Mouse (Mus musculus) kidney, postnatal 14 days (tissue): Measurements from ENCODE around the gene Ap3b2.
"Not testable (repeated sequence)": the region's sequence is repeated elsewhere in the genome, so short reads cannot be mapped to it uniquely, and the experiment has no call there.

Source experiments
- DNase-seq: peaks from one replicate; pipeline ENCODE4 v3.0.0; 2022; ENCODE audit warnings: mixed read lengths

Ap3b2 gene

DNA sequence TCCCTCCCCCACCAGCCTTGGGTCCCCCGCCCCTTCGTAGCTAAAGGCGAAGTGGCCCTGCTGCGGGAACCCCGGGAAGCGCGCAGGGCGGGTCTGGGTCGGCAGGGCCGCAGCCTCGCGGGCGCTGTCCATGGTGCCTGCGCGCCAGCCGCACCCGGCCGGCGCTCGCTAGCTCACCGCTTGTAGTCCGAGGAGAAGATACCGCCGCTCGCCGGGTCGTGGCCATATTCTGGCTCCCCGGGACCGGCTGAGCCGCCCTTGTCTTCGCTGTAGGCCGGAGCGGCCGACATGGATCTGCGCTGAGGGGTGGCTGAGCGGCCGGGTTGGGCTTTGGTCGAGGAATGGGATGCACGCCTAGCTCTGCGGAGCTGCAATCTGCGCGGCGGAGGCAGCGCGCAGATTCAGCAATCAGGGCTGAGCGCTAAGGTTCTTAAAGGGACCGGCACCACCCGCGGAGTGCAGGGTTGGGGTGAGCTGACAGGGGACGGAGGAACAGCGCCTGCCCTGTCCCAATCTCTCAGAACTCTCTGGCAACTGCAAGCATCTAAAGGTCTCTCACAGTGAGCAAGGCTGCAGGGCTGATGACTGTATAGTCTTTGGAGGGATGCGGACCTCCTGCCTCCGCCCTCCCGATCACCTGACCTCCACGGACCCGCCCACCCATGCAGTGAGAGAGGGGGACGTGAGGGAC, at the start of gene Ap3b2:
Gene Ap3b2 (minus strand): TSS at position 595 of the 691 bp plus-strand sequence.
- DNase-seq = peak; percentile 75

DNA sequence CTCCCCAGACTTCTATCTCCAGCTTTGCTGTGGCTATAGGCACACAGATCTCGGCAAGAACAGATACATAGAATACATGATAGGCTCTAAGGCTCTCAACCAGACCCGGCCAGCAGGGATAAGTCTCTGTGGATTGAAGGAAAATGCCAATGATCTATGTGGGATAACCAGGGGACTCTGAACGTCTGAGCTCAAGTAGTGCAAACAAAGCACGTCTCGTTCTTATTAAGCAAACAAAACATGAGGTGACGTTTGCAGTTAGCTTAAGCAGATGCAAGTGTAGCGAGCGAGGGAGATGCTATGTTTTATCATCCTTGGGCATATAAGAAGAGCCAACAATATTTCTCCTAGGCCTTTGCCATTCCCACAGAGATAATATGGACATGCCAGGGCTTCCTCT, 49.2 kb upstream of the Ap3b2 start:
- no peak for DNase-seq

- peak; percentile 15 for DNase-seq
Observed at GRCm38 (mm10) chr7:81541924-81542524, 48.3 kb upstream of the Ap3b2 start.

DNA sequence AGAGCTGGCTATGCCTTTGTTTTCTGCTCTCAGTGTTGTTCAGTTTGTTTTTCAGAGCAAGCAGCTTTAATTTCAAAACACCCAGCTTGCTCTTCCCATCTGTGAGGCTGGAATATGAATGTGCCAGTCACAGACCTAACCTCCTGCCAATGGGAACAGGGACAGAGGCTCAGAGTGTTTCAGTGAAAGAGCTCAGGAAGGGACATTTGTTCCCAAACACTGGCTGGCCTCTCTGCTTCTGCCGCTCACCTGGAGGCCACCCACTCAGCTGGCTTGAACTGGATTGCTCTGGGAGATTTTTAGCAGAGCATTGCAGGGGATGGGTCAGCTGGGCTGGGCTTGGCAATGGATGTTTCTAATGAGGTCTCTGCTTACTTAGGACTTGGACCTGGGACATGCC, 47.3 kb upstream of the Ap3b2 start:
- no peak for DNase-seq

DNA sequence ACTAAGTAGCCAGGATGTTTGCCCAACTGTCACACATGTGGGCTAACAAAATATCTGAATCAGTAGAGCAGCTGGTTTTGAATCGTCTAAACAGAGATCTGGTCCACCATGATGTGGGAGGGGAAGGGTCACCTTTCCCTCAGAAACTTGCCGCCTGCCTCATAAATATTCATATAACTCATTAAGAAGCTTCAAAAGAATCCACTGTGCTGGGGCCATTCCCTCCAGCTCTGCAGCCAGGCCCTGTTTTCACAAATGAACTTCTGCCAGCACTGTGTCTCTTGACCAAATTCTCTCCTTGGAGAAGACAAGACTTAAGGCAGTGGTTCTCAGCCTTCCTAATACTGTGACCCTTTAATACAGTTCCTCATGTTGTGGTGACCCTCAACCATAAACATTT, 45.8 kb upstream of the Ap3b2 start:
- no peak for DNase-seq

- DNase-seq = peak; percentile 32
Observed at GRCm38 (mm10) chr7:81538070-81538675, 44.4 kb upstream of the Ap3b2 start.

DNA sequence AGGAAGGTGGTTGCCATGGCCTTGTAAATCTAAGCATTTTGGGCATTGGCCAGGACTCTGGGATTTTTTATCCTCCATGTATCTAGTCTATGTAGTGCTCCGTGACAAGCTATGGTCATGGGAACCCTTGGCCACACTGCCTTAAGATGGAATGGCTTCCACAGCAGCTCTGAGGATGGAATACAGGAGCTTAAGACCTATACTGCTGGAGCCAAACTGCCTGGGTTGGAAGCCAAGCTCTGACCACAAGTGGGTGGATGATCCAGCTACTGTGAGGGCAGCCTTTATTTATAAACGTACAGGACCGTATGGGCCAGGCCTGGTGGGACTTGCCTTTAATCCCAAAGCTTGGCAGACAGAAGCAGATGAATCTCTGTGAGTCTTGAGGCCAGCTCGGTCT, 42.8 kb upstream of the Ap3b2 start:
- no peak for DNase-seq

DNA sequence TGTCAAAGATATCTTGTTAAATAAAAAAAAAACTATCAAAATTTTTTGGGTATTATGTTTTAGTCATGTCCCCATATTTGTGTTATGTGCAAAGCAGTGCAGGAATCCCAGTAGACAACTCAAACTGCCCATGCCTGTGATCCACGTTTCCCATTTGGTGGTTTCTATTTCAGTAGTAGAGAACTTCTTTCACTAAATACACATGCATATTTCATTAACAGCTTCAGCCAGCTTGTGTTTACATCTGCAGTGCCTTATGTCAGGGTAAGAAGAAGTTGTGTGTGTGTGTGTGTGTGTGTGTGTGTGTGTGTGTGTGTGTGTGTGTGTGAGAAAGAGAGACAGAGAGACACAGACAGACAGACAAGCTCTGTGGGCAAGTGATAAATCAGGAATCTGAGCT, 37.7 kb upstream of the Ap3b2 start:
- no peak for DNase-seq

DNA sequence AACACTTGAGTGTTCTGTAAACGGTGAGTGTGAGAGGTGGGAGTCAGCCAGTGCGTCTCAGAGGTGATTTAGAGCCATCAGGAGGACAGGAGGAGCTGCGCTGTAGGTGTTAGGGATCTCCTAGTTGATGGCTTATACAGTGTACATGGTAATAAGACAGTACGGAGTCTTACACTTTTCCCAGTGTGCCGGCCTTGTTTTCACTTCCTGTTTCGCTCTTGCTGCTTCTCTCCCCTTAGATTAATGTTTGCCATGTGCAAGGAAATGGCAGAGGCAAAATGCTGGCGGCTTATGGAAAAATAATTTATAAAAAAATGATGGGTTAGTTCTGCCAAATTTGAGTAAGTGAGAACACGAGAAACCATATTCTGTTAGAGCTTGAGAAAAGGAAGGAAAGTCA, 35.2 kb upstream of the Ap3b2 start:
- no peak for DNase-seq

- DNase-seq = no peak
Observed at GRCm38 (mm10) chr7:81523663-81524017, 29.9 kb upstream of the Ap3b2 start.

DNA sequence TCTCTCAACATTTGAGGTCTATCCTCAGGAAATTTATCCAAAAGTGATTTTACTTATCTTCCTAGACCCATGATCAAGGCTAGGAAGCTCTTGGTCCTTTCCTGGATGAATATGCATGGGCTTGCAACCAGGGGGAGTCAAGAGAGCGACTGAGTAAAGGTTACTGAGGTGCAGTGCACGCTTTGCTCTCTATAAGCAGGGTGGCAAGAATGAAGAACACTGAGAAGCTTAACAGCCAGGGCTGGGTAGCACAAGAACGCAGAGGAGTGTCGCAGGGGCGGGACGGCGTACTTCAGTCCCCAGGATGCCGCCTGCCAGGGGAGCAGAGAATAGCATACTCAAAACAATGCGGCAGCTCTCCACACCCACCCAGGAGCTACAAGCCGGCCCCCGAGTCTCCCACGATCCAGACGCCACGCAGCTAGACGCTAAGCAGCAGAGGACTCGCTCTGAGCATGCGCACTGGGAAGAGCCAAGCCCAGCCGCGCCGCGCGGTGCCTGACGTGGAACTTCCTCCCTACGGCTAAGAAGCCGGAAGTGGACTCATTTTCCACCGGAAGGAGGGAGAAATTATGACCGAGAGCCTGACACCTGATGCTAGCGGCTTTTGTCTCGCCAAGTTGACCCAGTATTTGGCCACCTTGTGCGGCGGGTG, 29.4 kb upstream of the Ap3b2 start:
- peak; percentile 92 for DNase-seq

DNA sequence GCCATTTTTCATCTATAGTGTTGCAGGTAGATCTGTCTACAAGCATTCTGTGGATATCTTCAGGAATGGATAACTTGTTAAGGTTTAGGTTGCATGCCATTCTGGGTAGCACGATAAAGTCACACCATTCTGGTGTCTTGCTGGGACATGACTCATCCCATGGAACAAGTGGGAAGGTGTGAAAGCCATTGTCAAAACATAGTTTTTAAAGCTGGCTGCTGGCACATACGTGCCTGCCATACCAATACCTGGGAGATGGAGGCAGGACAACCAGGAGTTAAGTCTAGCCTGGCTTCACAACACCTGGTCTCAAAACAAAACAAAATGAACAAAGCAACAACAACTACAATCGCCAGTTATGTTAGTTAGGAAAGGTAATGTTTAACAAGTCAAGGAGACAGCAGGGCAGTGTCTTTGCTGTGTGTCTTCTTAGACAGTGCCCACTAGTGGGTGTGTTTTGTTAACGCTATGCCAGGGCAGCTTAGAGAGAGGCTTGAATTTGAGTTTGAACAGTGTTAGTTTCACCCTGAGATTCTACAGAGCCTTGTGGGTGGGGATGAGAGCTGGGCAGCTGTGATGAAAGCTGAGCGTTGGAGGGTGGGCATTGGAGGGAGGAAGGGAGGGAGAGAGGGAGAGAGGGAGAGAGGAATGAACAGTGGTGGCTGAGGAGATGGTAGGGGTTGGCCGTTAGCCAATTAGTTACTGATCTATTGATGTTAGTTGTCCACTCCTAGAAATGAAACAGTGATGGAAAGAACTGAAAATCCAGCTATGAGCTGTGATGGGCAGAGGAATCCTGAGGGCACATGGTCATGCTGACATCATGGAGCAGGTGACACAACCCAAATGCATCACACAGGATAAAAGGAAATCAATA, 22.7 kb upstream of the Ap3b2 start:
- peak; percentile 20 for DNase-seq

- no peak for DNase-seq
Observed at GRCm38 (mm10) chr7:81514906-81515590, 21.3 kb upstream of the Ap3b2 start.

DNA sequence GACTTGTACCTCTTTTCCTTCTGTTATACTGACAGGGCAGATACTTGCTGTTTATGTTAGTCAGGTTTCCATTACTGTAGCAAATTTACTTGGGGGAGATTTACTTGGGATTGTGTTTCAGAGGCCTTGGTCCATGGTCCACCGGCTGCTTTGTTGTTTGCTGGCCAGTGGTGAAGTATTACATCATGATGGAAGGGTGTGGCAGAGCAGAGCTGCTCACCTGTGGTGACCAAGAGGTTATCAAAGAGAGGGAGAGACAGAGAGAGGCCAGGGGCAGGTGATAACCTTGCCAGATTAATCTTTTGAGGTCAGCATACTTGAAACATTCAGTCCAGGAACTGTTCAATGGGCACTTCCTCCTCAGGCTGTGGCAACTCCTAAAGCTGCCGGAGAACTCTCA, 7.3 kb upstream of the Ap3b2 start:
- DNase-seq = no peak

GRCm38 (mm10) chr7:81498181-81498580, 4.5 kb upstream of the Ap3b2 start, which contains the start of gene BC048679:
Gene BC048679 (minus strand): TSS chr7:81498281.
- no peak for DNase-seq

DNA sequence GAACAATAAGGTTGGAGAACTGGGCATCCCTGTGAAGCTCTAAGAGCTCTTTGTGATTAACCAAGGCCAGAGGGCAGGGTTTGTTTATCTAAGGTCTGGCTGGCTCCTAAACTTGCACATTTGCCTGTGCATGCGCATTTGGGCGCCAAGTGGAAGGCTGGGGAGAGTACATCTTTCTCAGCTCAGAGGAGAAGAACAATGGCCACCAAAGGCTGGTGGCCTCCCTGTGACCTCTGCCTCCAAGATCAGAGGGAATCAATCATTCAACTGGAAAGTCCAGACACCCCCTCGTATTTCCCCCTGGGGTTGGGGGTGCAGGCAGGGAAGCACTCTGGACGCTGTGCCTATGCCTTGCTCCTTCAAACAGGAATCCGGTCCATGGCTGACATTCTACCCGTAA, 3.4 kb upstream of the Ap3b2 start:
- DNase-seq = no peak

- DNase-seq = no peak
Observed at GRCm38 (mm10) chr7:81492628-81493027, 1.1 kb downstream of the Ap3b2 start.

DNA sequence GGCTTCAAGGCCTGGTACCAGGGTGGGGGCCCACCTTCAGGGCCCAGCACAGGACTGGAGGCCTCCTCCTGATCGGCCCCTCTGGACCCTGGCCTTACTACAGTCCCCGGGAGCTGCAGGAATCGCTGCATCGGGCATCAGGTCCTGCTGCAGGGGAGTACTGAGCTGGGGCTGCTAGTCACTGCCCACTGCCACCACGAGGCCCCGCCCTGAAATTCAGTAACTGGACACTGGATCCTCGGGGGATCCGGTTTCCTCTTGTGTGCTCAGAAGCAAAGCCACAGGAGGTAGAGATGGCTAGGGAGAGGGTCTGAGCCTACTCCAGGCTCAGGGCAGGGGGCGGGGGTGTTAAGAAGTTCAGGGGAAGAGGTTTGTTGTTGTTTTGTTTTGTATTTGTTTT, 4.1 kb downstream of the Ap3b2 start:
- DNase-seq = no peak

DNA sequence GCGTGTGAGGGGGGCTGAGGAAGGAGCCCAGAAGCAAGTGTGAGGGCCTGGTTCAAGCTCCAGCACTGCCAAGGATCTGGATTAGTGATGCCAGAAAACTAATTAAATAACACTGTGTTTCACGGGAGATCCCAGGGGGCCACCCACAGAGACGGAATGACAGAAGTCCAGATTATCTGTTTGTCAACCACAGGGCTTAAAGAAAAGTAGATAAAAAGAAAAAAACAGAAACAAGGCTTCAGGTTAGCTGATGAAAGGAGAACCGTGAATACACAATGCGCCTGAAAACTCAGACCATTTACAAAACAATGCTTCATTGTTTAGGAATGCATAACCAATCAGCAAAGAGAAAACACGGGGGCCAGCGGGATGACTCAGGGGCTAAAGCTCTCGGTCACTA, 12.9 kb downstream of the Ap3b2 start:
- DNase-seq = no peak

GRCm38 (mm10) chr7:81479531-81480090, 14.1 kb downstream of the Ap3b2 start:
- no peak for DNase-seq

- DNase-seq = not testable (repeated sequence)
Observed at GRCm38 (mm10) chr7:81478261-81478660, 15.5 kb downstream of the Ap3b2 start.

- DNase-seq = no peak
Observed at GRCm38 (mm10) chr7:81476833-81477232, 16.9 kb downstream of the Ap3b2 start.
